In the genomic region with DNA sequence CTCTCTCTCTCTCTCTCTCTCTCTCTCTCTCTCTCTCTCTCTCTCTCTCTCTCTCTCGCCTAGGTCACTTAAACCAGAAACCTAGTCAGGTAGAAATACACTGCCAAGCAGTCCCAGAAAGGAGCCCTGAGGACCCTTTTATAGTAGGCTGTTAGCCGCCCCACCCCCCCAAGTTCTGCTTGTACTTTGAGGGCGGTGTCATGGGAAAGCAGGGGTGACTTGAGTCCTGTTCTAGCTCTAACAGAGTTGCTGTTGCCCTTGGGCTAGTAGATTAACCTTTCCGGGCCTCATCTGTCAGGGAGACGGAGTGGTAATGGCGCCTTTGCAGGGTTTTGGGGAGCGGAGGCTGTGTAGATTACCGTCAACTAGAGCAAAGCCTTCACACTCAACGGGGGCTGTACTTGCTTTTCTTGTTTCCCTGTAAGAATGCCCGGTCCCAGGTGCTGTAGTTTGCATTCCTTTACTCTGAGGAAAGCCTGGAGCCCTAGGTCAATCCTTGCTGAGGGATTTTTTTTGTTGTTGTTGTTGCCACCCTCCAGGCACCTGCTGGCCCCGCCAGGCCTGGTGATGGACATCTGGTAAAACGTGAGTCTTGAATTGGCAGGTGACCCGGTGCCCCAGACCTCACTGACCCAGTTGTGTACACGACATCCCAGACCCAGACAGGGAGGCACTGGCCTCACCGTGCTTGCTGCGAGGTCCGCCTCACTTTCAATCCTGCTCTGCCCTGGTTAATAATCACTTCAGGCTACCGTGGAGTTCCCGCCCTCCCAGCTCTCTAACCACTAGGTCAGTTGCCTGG, we compare ENCODE assay signal across 11 mouse cellular contexts. TPM values are rescaled to one million over a fixed set of nuclear protein-coding genes. Genes with fewer than 3 reads are reported as not detected.
DNase-seq lines count a peak whose midpoint lies in the region; ATAC-seq and TF ChIP-seq lines count a peak whose summit lies in the region.
"Had no signal": no experiment of that assay in that cellular context is flagged by ENCODE, and none has a peak within 500 bp of the region (broad histone marks: within the 10 kb centered on the region; RNA-seq: fewer than 3 reads in every experiment).

No protein-coding gene starts in this region.

- H3K4me1 ChIP-seq in lung, embryonic 14.5 days (ENCODE audit: insufficient read depth), result peaks cover 67% of the 10 kb centered on the region
- H3K4me1 ChIP-seq in embryonic fibroblast, embryonic 13.5 days (ENCODE audit: control insufficient read depth, insufficient read depth, low read length), result peaks cover 52% of the 10 kb centered on the region
- H3K4me1 ChIP-seq in small intestine, adult 2 months (ENCODE audit: control insufficient read depth, insufficient read depth, insufficient read length, low read length), result peaks cover 65% of the 10 kb centered on the region

- TF ChIP-seq POLR2A in embryonic fibroblast, embryonic 13.5 days (IDR thresholded peaks at IDR 0.05; ENCODE audit: low read depth, low read length), result no peak
- no peak for TF ChIP-seq POLR2A in small intestine, adult 2 months (IDR thresholded peaks at IDR 0.05; ENCODE audit: low read depth, low read length)

- no peak for TF ChIP-seq CTCF in lung, embryonic 14.5 days (IDR thresholded peaks at IDR 0.05; ENCODE audit: low read depth)
- TF ChIP-seq CTCF in embryonic fibroblast, embryonic 13.5 days (IDR thresholded peaks at IDR 0.05; ENCODE audit: borderline replicate concordance, insufficient read depth, low read length), result no peak
- no peak for TF ChIP-seq CTCF in small intestine, adult 2 months (IDR thresholded peaks at IDR 0.05; ENCODE audit: extremely low read depth, insufficient read length, insufficient replicate concordance, low read depth, low read length)

- no peaks in the 10 kb centered on the region for H3K27me3 ChIP-seq in lung, embryonic 14.5 days (ENCODE audit: insufficient read depth, low read length)
- H3K27me3 ChIP-seq in small intestine, adult 2 months (ENCODE audit: control insufficient read depth, insufficient read depth, low read length), result no peaks in the 10 kb centered on the region

- H3K4me3 ChIP-seq in lung, embryonic 14.5 days (ENCODE audit: low read depth, low read length), result no peak overlapping the region
- no peak overlapping the region for H3K4me3 ChIP-seq in embryonic fibroblast, embryonic 13.5 days (ENCODE audit: insufficient read depth, low read length)
- no peak overlapping the region for H3K4me3 ChIP-seq in small intestine, adult 2 months (ENCODE audit: low read depth, low read length)
- H3K4me3 ChIP-seq: hindbrain, embryonic 15.5 days; megakaryocyte, embryonic 14.5 days had no signal

- H3K27ac ChIP-seq in lung, embryonic 14.5 days (ENCODE audit: low read depth), result peak overlapping the region; percentile 94
- H3K27ac ChIP-seq in embryonic fibroblast, embryonic 13.5 days (ENCODE audit: insufficient read depth, low read length), result peak overlapping the region; percentile 3; the same call in 1 of the 2 replicates
- peak overlapping the region; percentile 52 for H3K27ac ChIP-seq in small intestine, adult 2 months (ENCODE audit: insufficient read depth, low read depth, low read length)
- H3K27ac ChIP-seq: hindbrain, embryonic 15.5 days had no signal

- DNase-seq in lung, embryonic 14.5 days, result no peak
- no peak for DNase-seq in lung, postnatal 36 days
- peak; percentile 79 for DNase-seq in kidney, postnatal 10 days
- DNase-seq in cerebellum, postnatal 14 days, result no peak
- DNase-seq in spleen, adult 18-20 months, result no peak
- DNase-seq in adrenal gland, postnatal 25 days, result no peak
- DNase-seq: cerebellum, postnatal 36 days had no signal

- H3K36me3 ChIP-seq in lung, embryonic 14.5 days (ENCODE audit: insufficient read depth), result no peaks in the 10 kb centered on the region
- H3K36me3 ChIP-seq in small intestine, adult 2 months (ENCODE audit: control insufficient read depth, insufficient read depth, low read length), result no peaks in the 10 kb centered on the region
- H3K36me3 ChIP-seq: hindbrain, embryonic 15.5 days had no signal

- 0 out of 2 replicates have a peak overlapping the region, but pooled peaks have one; percentile 13 for H3K9ac ChIP-seq in lung, embryonic 14.5 days
- H3K9ac ChIP-seq: hindbrain, embryonic 15.5 days had no signal

- WGBS in lung, embryonic 14.5 days, result 28% methylated on average over 19 of the region's 19 CpGs
- 24% methylated on average over 19 of the region's 19 CpGs for WGBS in small intestine, adult 2 months

- peak overlapping the region; percentile 50 for H3K4me2 ChIP-seq in lung, embryonic 14.5 days
- H3K4me2 ChIP-seq: hindbrain, embryonic 15.5 days had no signal

- ATAC-seq in lung, embryonic 14.5 days (ENCODE audit: insufficient read depth), result no peak

- no peaks in the 10 kb centered on the region for H3K9me3 ChIP-seq in lung, embryonic 14.5 days (ENCODE audit: low read depth, low read length)
- H3K9me3 ChIP-seq: hindbrain, embryonic 15.5 days; megakaryocyte, embryonic 14.5 days had no signal

RNA-seq across cellular contexts. Expression of gene Hspg2, which starts 11.8 kb away (rescaled TPM):
- polyA plus RNA-seq in lung, embryonic 14.5 days (2014; fragmentation: Nextera tagmentation; extraction: Ambion mirVana), result 51.2 and 58.1 TPM in 2 replicates
- polyA plus RNA-seq in embryonic fibroblast, embryonic 13.5 days (2011; ENCODE audit: insufficient read length, low read depth, missing spikeins), result 271 and 368 TPM in 2 replicates
- polyA plus RNA-seq in small intestine, adult 2 months (2012; rRNA removed), result 38.2 and 40.5 TPM in 2 replicates
- total RNA-seq in adrenal gland, postnatal 25 days (2021), result 177 and 197 TPM in 2 replicates

RNA-seq across cellular contexts. Expression of gene 1700013G24Rik, which starts 27.3 kb away (rescaled TPM):
- polyA plus RNA-seq in lung, embryonic 14.5 days (2014; fragmentation: Nextera tagmentation; extraction: Ambion mirVana), result not detected in 2 replicates
- polyA plus RNA-seq in embryonic fibroblast, embryonic 13.5 days (2011; ENCODE audit: insufficient read length, low read depth, missing spikeins), result not detected in 2 replicates
- not detected in 2 replicates for polyA plus RNA-seq in small intestine, adult 2 months (2012; rRNA removed)
- total RNA-seq in adrenal gland, postnatal 25 days (2021), result not detected in 2 replicates
- polyA plus RNA-seq: hindbrain, embryonic 15.5 days had no signal

RNA-seq across cellular contexts. Expression of gene Cela3b, which starts 50.1 kb away (rescaled TPM):
- polyA plus RNA-seq in lung, embryonic 14.5 days (2014; fragmentation: Nextera tagmentation; extraction: Ambion mirVana), result not detected in 2 replicates
- polyA plus RNA-seq in embryonic fibroblast, embryonic 13.5 days (2011; ENCODE audit: insufficient read length, low read depth, missing spikeins), result not detected in 2 replicates
- polyA plus RNA-seq in small intestine, adult 2 months (2012; rRNA removed), result 42.4 and 23,172 TPM in 2 replicates
- not detected in 2 replicates for total RNA-seq in adrenal gland, postnatal 25 days (2021)
- polyA plus RNA-seq: hindbrain, embryonic 15.5 days had no signal

Comparison
In these comparisons a context has a peak if more than half of its experiments do, and no peak if none do; other contexts are left out.
1. H3K27ac ChIP-seq: peak in every context shown above with its lines; median percentile 94 in lung, embryonic 14.5 days; 52 in small intestine, adult 2 months; 3 in embryonic fibroblast, embryonic 13.5 days.
2. RNA of gene Cela3b, which starts 50.1 kb away (polyA plus RNA-seq): 42.4 to 23,172 TPM in small intestine, adult 2 months; not detected in lung, embryonic 14.5 days and not detected in embryonic fibroblast, embryonic 13.5 days; every median in the first group is over 10 times any median in the second.